Comparison of ENCODE assay signal across 1 mouse cellular context in the genomic region with DNA sequence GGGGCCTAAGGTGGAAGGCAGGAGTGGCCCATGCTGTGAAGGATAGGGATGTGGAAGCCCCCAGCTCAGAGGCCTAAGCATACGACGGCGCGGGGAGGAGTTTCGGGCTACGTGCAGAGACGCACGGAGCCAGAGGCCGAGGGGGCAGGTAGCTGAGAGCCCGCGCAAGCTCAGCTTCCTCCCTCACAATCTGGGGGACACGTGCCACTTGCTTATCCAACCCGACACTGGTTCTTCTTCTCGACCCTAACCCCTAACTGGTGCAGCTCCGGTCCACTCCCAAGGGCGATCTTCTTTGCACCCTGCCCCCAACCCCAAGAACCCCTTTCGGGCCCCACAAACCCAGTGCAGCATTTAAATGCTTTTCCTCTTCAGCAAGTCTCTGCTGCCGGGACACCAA.
TF ChIP-seq lines count a peak whose summit lies in the region.

No protein-coding gene starts in this region.

TF ChIP-seq in C2C12, 6 proteins besides CTCF, POLR2A, EP300 and RAD21:
- TF ChIP-seq USF1 (IDR thresholded peaks at IDR 0.05; ENCODE audit: low read depth): peak; percentile 28
- peak; percentile 17 for TF ChIP-seq MAX (IDR thresholded peaks at IDR 0.05)
- TF ChIP-seq MYOG (IDR thresholded peaks at IDR 0.05; ENCODE audit: control insufficient read depth, extremely low read depth, insufficient read length): no peak
